Mouse (Mus musculus) kidney, adult 2 months (tissue): Measurements from ENCODE around the gene Tdgf1. TPM values are rescaled to one million over a fixed set of nuclear protein-coding genes. Genes with fewer than 3 reads are reported as not detected.

Source experiments
- DNase-seq: peaks from one replicate; pipeline ENCODE4 v3.0.0; 2021
- H3K27ac ChIP-seq: fragments of 200-500 bp; 2 replicates; pipeline ENCODE4 v1.5.1; 2012; ENCODE audit warnings: low read depth, low read length, control low read depth, inconsistent platforms; ENCODE audit not compliant: insufficient read depth
- H3K27me3 ChIP-seq: fragments of 200-500 bp; replicated peaks from 2 replicates; pipeline ENCODE4 v1.6.1; 2012; ENCODE audit warnings: mild to moderate bottlenecking, moderate library complexity, low read length, inconsistent platforms; ENCODE audit not compliant: control insufficient read depth, insufficient read depth
- H3K36me3 ChIP-seq: fragments of 200-500 bp; 2 replicates; pipeline ENCODE4 v1.6.1; 2012; ENCODE audit warnings: mild to moderate bottlenecking, moderate library complexity, low read length, inconsistent platforms; ENCODE audit not compliant: control insufficient read depth, insufficient read depth
- H3K4me1 ChIP-seq: fragments of 200-500 bp; 2 replicates; pipeline ENCODE4 v1.6.1; 2011; ENCODE audit warnings: low read length; ENCODE audit not compliant: control insufficient read depth, insufficient read depth
- H3K4me3 ChIP-seq: fragments of 200-500 bp; 2 replicates; pipeline ENCODE4 v1.5.1; 2011; ENCODE audit warnings: mild to moderate bottlenecking, low read depth, low read length, control low read depth; ENCODE audit not compliant: insufficient read depth
- CTCF ChIP-seq: fragments of 200-500 bp; conservative IDR thresholded peaks from 2 replicates; pipeline ENCODE4 v1.5.1; 2011; ENCODE audit warnings: low read depth, mild to moderate bottlenecking, control low read depth, low read length, moderate library complexity, mixed read lengths; ENCODE audit not compliant: insufficient read depth, insufficient read length
- POLR2A ChIP-seq: fragments of 200-500 bp; IDR thresholded peaks from one replicate; pipeline ENCODE4 v1.6.1; 2011; ENCODE audit warnings: low read depth, low read length, control low read depth
- WGBS: fragments of 180-500 bp; shearing (Covaris S2); methylation state at CpG from one replicate; pipeline ENCODE4 v1.1.7; 2018; 5-methylcytosine and 5-hydroxymethylcytosine counted together
- polyA plus RNA-seq: library from polyadenylated mRNA; depleted of rRNA; stranded (reverse); fragments of >200 nt; gene quantifications from 2 replicates; pipeline ENCODE4 v1.2.3, GENCODE M21; 2012; rRNA removed

The Tdgf1 gene
- not detected in 2 replicates for polyA plus RNA-seq

DNA sequence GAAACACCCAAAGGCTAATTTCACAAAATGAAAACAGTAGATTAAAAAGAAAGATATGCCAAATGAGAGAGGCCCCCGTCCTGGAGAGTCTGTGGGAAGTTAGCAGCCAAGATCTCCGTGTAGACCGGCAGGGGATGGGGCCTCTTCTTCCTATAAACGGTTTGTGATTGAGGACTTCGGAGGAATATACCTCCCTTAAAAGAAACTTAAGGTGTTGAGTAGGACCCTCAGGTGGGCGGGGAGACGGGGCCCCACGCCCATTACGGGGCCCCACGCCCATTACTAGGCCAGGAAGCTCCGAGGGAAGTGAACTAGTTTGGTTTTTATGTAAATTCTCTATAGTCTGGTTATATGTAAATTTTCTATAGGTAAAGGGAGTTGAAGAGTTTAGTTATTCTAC, at the start of gene Tdgf1:
Tdgf1 (minus strand) TSS at position 233 of the 400 bp plus-strand sequence.
- Histone ChIP-seq H3K4me3 (no peak within 1 kb of the TSS), H3K36me3 (no peaks in the 10 kb centered on the region), H3K27ac (no peak within 1 kb of the TSS), H3K27me3 (no peaks in the 10 kb centered on the region), H3K4me1 (no peaks in the 10 kb centered on the region)
- DNase-seq: no peak
- TF ChIP-seq POLR2A (no peak), CTCF (no peak)
- 42% methylated on average over 11 of the region's 11 CpGs for WGBS

GRCm38 (mm10) chr9:110994716-110995172, 48.8 kb upstream of the Tdgf1 start:
- peak overlapping the region; percentile 39; the same call in 1 of the 2 replicates for H3K27ac ChIP-seq
- 0 out of 2 replicates have a peak, but pooled peaks cover 4% of the 10 kb centered on the region for H3K4me1 ChIP-seq
- DNase-seq: peak; percentile 94
- no peaks in the 10 kb centered on the region for H3K36me3 ChIP-seq
- no peaks in the 10 kb centered on the region for H3K27me3 ChIP-seq
- TF ChIP-seq POLR2A: peak; percentile 29
- peak; percentile 37 for TF ChIP-seq CTCF
- WGBS: 7% methylated on average over 13 of the region's 13 CpGs
- H3K4me3 ChIP-seq: peak overlapping the region; percentile 53

DNA sequence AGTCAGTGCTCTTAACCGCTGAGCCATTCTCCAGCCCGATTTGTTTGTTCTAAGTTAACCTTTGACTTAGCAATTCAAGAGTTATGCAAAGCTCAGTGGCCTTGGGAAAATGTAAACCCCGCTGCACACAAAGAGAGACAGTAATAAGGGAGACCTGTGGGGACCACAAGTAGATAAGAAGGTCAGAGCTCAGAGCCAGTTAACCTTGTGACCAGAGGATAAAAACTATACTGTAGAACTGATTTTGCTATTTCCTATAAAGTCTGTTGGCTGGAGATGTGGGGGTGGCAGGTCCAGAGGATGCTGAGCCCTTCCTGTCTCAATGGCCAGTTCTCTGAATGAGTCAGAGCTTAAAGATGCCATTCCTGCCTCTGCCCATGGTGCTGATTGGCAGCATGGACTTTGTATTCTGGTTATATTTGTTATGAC, 47.3 kb upstream of the Tdgf1 start:
- H3K4me3 ChIP-seq: no peak overlapping the region
- H3K4me1 ChIP-seq: peaks cover 4% of the 10 kb centered on the region
- WGBS: 10% methylated on average over 3 of the region's 3 CpGs
- TF ChIP-seq POLR2A (no peak), CTCF (no peak)
- H3K36me3 ChIP-seq: no peaks in the 10 kb centered on the region
- no peak overlapping the region for H3K27ac ChIP-seq
- no peaks in the 10 kb centered on the region for H3K27me3 ChIP-seq
- peak; percentile 60 for DNase-seq

DNA sequence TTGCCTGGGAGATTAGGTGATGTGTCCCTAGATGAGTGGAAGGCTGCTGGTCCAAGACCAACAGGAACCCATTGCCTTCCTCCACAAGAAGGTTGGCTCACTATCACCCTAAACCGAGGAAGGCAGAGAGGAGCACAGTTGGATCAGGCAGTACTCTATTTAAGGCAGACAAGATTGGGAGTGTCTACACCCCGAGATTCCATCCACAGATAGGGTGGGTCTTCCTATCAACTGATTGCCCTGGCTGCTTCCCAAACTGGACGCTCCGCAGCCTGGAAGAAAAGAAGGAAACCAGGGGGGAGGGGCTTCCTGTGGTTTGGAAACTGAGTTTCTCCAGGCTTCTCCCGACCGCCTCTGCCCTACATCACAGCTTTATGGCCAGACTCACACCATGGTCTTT, 44.2 kb upstream of the Tdgf1 start, which contains the start of gene Rtp3:
Rtp3 (minus strand) TSS at position 380 of the 400 bp plus-strand sequence.
- 55% methylated on average over 6 of the region's 6 CpGs for WGBS
- peak within 1 kb of the TSS; percentile 53 for H3K4me3 ChIP-seq

DNA sequence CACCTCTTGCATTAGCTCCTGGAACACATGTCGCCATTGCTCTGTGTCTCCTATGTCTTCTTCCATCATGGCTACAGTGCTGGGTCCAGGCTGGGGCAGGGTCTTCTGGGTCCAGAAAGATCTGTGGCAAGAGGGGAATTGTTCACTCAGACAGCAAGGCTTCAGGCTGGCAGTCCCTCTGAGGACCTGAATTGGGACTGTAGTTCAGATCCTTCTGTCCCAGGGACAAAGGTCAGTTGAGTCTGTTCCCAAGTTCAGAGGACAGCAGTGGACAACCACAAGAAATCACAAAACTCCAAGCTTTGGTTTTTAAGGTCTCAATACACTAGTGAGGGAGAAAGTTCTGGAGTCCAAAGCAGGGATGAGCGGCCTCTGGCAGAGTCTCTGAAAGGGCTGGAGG, 43.6 kb upstream of the Tdgf1 start:
- Histone ChIP-seq H3K27ac (peak overlapping the region; percentile 74), H3K4me3 (peak overlapping the region; percentile 53), H3K4me1 (peaks cover 4% of the 10 kb centered on the region), H3K27me3 (no peaks in the 10 kb centered on the region), H3K36me3 (no peaks in the 10 kb centered on the region)
- 89% methylated on average over 2 of the region's 2 CpGs for WGBS
- TF ChIP-seq POLR2A (no peak), CTCF (no peak)
- DNase-seq: peak; percentile 77

More for the DNA sequence above, 44.2 kb upstream of the Tdgf1 start, which contains the start of gene Rtp3:
- Histone ChIP-seq H3K27ac (peak within 1 kb of the TSS; percentile 74), H3K36me3 (no peaks in the 10 kb centered on the region), H3K4me1 (peaks cover 4% of the 10 kb centered on the region), H3K27me3 (no peaks in the 10 kb centered on the region)
- TF ChIP-seq CTCF: no peak
- TF ChIP-seq POLR2A: no peak
- peak; percentile 87 for DNase-seq

- 56% methylated on average over 4 of the region's 4 CpGs for WGBS
- no peaks in the 10 kb centered on the region for H3K36me3 ChIP-seq
- TF ChIP-seq CTCF (no peak), POLR2A (no peak)
- peak overlapping the region; percentile 53 for H3K4me3 ChIP-seq
- peaks cover 4% of the 10 kb centered on the region for H3K4me1 ChIP-seq
- peak overlapping the region; percentile 74 for H3K27ac ChIP-seq
- no peaks in the 10 kb centered on the region for H3K27me3 ChIP-seq
- DNase-seq: no peak
Measured at GRCm38 (mm10) chr9:110989141-110989540, 43.2 kb upstream of the Tdgf1 start.

GRCm38 (mm10) chr9:110988078-110988477, 42.1 kb upstream of the Tdgf1 start:
- H3K4me3 ChIP-seq: no peak overlapping the region
- no peaks in the 10 kb centered on the region for H3K27me3 ChIP-seq
- TF ChIP-seq POLR2A (no peak), CTCF (no peak)
- H3K36me3 ChIP-seq: no peaks in the 10 kb centered on the region
- no peak for DNase-seq
- H3K27ac ChIP-seq: no peak overlapping the region
- peaks cover 4% of the 10 kb centered on the region for H3K4me1 ChIP-seq
- WGBS: 55% methylated on average over 3 of the region's 3 CpGs
